Mouse (Mus musculus): ENCODE measurements around the gene Celsr1.

The Celsr1 gene

DNA sequence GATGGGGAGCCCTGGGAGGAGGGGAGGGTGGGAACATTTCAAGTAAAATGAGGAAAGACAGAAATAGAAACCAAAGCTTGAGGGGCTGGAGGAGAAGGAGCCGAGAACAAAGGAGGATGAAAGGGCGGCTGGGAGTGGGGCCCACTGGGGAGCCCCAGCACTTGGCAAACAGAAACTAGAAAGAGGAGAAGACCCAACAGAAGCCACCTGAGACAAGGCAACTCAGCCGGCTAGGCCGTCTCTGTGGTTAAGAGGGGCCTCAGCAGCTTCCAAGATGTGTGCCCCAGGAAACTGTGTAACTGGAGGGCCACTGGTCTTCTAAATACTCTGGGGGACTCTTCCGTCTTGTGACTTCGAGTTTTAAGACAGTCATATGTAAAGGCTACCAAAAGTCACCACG is 72.4 kb downstream of the Celsr1 start:
- no peak for DNase-seq (ENCODE audit: low spot score)

- no peak for DNase-seq (ENCODE audit: low spot score)
Observed at GRCm38 (mm10) chr15:85956202-85956601, 77.4 kb downstream of the Celsr1 start.

GRCm38 (mm10) chr15:85953458-85953857 is 80.1 kb downstream of the Celsr1 start:
- DNase-seq (ENCODE audit: low spot score) = no peak

- peak; percentile 62 for DNase-seq (ENCODE audit: low spot score)
Observed at GRCm38 (mm10) chr15:85949421-85950164, 84.0 kb downstream of the Celsr1 start.

GRCm38 (mm10) chr15:85947967-85948366 is 85.6 kb downstream of the Celsr1 start:
- DNase-seq (ENCODE audit: low spot score) = no peak

- DNase-seq (ENCODE audit: low spot score) = no peak
Observed at GRCm38 (mm10) chr15:85947541-85947940, 86.0 kb downstream of the Celsr1 start.

GRCm38 (mm10) chr15:85935627-85936049 is 97.9 kb downstream of the Celsr1 start:
- no peak for DNase-seq (ENCODE audit: low spot score)

GRCm38 (mm10) chr15:85928161-85928560 is 105.4 kb downstream of the Celsr1 start:
- no peak for DNase-seq (ENCODE audit: low spot score)

DNA sequence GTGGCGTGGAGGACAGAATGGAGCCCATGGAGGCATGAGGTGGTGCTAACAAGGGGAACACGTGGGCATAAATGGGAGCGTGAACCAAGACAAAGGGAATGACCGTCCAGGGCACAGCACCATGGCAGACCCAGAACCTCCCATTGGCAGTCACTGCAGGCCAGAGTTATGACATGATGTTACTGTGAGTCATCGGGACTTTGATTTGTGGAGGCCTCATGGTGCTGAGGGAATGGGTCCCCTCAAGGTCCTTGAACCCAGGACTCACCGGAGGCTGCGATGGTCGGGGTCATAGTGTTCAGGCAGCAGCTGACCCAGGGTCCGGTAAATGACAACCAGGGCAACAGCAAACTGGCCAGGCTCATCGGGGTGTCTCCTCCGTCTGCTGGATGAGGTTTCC is 111.7 kb downstream of the Celsr1 start:
- no peak for DNase-seq (ENCODE audit: low spot score)

DNA sequence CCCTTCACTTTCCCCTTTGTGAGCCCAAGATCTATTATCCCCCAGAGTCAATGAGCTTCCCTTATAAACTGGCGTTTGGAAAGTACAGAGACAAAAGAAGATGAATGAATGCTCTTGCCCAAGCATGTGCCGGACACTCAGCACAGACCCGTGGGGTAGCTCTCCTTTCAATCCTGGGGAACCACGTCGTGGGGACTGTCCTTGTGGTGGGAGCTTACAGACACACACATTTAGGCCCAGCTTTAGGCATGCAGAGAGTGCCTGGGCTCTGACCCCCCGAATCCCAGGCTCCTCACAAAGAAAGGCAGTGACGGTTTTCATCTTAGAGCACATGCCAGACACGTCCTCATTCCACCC is 113.7 kb downstream of the Celsr1 start:
- DNase-seq (ENCODE audit: low spot score) = no peak

- no peak for DNase-seq (ENCODE audit: low spot score)
Observed at GRCm38 (mm10) chr15:85919191-85919891, 114.2 kb downstream of the Celsr1 start.

DNA sequence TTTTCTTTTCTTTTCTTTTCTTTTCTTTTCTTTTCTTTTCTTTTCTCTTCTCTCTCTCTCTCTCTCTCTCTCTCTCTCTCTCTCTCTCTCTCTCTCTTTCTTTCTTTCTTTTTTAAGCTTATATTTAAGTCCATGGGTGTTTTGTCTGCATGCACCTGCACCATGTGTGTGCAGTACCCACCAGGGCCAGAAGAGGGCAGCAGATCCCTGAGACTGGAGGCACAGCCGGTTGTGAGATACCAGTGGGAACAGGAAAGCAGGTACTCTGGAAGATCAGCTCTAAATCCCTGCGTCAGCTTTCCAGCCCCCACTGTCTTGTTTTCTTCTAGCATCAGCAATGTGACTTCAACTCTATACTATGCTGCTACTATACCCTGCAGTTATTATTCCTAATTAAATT is 120.0 kb downstream of the Celsr1 start:
- DNase-seq (ENCODE audit: low spot score) = peak; percentile 91

DNA sequence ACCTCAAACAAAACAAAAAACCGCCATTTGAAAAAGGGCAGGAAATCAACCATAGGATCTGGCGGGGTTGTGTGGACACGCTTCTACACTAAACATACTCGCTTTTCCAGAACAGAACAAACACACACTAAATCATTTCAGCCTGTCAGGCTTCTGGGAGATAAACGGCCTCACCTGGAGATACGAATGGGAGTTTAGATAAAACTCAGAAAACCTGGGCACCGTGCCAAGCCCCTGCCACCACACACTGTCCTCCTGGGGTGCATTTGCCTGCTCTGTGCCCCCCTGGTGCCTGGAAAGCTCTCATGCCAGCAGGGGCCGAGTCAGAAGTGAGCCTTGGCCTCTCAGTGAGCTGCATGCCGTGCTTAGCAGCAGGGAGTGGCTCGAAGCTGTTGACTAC is 123.6 kb downstream of the Celsr1 start:
- peak; percentile 70 for DNase-seq (ENCODE audit: low spot score)

DNA sequence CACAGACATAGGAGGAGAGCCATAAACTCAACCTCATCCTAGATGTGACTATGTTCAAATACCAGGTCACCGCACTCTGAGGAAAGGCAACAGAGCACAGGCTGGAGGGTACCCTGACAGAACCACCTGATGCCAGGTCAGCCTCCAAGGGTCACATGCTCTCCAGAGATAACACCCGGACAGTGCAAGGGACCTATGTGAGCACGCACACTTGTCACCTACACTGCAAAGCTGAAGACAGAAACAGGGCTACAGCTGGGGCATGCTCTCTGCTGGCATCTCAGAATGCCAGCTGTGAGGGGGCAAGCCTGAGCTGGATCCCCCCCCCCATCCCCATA is 124.1 kb downstream of the Celsr1 start:
- DNase-seq (ENCODE audit: low spot score) = no peak

- no peak for DNase-seq (ENCODE audit: low spot score)
Observed at GRCm38 (mm10) chr15:85908660-85909491, 124.7 kb downstream of the Celsr1 start.

- no peak for DNase-seq (ENCODE audit: low spot score)
Observed at GRCm38 (mm10) chr15:85903826-85904225, 129.8 kb downstream of the Celsr1 start.

- no peak for DNase-seq (ENCODE audit: low spot score)
Observed at GRCm38 (mm10) chr15:85902505-85902904, 131.1 kb downstream of the Celsr1 start.

DNA sequence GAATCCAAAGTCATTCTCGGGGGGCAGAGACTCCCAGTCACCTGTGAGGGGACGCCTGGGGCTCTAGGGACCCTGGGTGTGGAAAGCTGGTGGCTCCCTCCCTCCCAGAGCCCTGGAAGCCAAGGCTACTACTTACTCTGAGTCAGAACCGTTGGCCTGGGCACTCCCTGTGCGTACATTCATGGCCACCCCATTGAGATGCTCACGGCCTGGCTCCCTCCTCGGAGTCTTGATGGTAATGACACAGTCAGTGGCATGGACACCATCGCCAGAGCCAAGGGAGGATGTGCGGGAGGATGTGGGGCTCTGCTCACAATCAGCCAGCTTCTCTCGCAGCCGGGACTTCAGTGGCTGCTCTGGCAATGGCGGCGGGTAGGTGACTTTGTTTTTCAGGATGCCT is 132.8 kb downstream of the Celsr1 start:
- no peak for DNase-seq (ENCODE audit: low spot score)

DNA sequence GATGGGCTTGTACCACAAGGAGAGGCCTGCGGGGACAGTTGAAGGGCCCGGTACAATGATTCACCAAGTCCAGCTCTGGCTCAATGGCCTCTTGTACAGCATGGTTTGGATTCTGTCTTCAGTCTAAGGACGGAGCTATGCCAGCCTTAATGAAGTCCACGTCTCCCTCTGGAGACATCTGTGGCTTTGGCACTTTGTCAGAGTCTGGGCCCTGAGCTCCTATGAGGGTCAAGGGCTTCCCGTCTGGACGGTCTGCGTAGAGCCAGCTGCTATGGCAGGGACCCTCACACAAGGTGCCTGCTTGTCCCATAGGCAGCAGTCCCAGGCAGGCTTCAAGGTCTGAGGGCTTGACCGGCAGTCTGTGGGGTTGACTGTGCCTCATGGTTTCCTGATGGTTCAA is 133.3 kb downstream of the Celsr1 start:
- no peak for DNase-seq (ENCODE audit: low spot score)

- DNase-seq (ENCODE audit: low spot score) = no peak
Observed at GRCm38 (mm10) chr15:85899396-85899795, 134.2 kb downstream of the Celsr1 start.

DNA sequence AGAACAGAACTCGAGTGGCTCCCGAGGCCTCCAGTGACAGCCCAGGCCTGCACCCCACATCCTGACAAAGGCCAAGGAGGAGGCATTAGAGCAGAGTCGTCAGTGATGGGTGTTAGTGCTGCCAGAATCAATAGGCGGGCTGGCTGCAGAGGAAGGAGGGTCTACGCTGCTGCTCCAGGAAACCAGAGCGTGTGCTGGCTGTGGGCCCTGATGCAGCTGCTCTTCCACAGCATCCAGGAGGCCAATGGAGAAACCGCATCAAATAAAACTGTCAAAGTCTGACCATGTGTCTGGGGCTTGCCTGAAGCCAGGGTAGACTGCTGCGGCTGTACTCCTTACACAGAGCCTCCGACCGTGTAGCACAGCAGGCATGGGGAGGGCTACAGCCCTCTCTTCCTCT is 136.5 kb downstream of the Celsr1 start:
- no peak for DNase-seq (ENCODE audit: low spot score)

GRCm38 (mm10) chr15:85896284-85896683 is 137.3 kb downstream of the Celsr1 start:
- DNase-seq (ENCODE audit: low spot score) = peak; percentile 93

DNA sequence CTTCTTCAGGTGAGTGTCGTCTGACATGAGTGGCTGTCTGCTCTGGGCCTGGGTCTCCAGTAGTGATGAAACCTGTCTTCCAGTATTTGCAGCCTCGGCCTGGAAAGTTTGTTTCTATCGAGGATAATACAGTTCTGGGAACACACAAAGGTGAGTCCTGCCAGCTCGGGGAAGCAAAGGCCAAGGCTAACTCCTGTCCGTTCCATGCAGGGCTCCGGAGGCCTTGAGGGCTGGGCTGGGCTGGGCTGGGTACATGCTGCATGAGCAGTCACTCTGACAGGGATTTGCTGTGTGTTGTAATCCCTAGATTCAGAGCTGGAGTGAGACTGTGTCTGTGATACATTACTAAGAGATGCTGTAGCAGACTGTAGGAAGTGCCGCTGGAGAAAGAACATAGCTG is 139.7 kb downstream of the Celsr1 start:
- no peak for DNase-seq (ENCODE audit: low spot score)
